Mouse (Mus musculus): Measurements from ENCODE around the gene Stau1.
A peak's percentile ranks its signal among the peaks of the same experiment; 100 is the strongest.

Gene Stau1

GRCm38 (mm10) chr2:166995796-166996532 is at the start of gene Stau1:
Gene Stau1, minus strand, starts transcription at chr2:166996299.
- peak; percentile 95 for DNase-seq (ENCODE audit: low spot score)

DNA sequence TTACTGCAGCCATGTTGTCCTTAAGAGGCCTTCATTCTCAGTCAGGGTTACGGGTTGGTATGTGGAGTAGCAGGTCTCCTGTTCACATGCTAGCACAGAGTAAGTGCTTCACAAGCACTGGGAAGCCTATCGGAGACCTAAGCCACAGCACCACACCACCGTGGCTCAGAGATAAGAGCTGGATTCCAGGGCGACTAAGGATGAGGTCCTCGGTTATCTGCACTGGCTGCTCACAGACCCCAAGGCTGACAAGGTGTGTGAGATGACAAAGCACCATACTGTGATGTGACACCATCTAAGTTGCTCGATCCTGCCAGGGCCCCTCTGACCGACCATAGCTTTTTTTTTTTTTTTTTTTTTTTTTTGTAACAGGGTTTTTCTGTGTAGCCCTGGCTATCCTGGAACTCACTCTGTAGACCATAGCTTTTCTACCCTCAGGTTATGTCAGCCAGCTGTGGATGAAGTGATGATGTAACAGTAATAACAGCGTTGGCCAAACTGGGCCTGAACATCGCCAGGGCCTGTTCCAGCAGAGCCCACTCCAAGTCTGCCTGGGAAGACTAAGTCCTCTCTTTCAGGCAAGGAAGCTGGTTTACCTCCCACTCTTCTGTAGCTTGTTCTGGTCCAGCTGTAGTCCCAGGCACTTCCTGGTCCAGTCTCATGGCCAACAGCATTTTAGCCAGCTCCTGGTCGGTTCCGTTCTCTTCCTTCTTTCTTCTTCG is 47.5 kb upstream of the Stau1 start:
- DNase-seq (ENCODE audit: low spot score), result peak; percentile 54

DNA sequence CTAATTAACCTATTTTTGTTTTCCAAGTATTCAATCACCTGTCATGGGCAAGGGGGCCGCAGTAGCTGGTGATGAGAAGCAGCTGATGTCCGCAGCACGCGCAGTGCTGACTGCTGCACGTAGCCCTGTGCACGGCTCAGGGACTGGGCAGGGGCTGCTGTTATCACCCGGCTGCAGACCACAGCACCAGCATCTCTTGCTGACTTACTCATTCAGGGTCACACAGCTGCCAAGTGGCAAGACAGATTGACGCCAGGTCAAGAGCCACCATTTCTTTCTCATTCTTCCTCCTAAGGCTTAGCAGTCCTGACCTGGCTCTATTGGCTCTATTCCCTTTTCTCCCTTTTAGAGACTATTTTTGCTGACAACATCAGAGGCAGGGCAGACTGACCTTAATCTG is 43.3 kb upstream of the Stau1 start:
- DNase-seq (ENCODE audit: low spot score), result no peak

GRCm38 (mm10) chr2:167038716-167039115 is 42.6 kb upstream of the Stau1 start:
- DNase-seq (ENCODE audit: low spot score), result no peak

DNA sequence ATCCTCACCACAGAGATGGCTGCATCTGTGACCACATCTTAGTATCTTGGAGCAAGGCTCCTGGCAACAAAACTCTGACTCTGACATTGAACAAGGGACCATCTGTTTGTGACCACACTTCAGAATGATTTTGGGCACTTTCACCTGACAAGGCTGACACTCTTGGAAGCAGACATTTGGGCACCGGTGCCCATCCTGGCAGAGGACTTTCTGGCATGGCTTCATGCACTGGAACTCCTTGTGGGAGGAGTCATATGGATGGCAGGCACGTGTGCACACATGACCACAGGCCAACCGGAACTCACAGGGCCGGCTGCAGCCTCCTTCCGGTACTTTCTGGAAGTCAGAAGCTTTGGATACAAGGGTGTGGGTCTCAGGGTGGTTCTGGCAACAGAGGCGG is 42.2 kb upstream of the Stau1 start:
- DNase-seq (ENCODE audit: low spot score), result no peak

DNA sequence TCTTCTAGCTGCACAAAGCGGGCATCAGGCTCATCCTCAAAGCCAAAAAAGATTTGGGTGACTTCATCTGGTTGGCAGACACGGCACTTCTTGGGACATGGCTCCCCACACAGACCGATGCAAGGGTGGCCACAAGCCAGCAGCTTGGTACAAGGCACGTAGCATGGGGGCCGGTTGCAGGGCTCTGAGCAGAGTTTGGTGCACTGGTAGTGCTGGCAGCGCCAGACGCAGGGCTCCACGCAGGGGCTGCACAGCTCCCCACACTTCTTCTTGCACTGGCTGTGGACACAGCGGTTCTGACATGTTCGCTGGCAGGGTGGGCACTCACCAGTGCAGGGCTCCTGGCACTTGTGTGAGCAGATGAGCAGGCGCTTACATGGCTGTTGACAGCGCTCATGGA is 41.6 kb upstream of the Stau1 start:
- DNase-seq (ENCODE audit: low spot score), result no peak

- no peak for DNase-seq (ENCODE audit: low spot score)
These were observed 34.4 kb upstream of the Stau1 start for GRCm38 (mm10) chr2:167030507-167030906.

DNA sequence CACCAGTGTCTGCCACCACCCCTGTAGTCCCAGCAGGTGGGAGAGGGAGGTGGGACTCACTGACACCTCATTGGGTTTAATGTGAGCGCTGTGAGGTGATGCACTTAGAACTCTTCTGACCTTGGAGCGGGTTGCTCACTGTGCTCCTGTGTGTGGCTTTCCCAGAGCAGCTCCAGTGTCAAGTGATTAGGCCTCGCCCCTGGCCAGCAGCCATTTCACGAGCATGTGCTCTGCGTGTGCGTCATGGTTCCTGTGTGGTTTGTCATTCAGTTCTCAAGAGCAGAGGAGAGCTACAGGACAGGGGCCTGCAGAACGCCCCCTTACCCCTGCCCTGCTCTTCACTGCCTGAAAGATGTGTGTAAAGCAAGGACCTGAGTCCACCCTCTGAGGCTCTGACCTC is 32.5 kb upstream of the Stau1 start:
- DNase-seq (ENCODE audit: low spot score), result no peak

DNA sequence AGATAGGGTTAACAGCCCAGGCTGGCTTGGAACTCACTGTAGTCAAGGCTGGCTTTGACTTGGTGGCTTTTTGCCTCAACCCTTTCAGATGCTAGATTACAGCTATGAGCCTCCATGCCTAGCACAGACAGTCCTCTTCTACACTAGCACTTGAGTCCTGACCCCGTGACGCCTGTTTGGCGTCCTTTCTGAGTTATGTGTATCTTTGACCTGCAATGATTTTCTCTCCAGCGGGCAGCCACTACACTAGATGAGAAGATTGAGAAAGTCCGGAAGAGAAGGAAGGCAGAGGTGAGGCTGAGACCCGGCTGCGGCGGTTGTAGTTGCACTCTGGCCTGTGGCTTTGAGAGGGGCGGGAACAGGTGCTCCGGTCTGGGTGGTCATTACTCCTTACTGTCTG is 23.3 kb upstream of the Stau1 start:
- DNase-seq (ENCODE audit: low spot score), result no peak

DNA sequence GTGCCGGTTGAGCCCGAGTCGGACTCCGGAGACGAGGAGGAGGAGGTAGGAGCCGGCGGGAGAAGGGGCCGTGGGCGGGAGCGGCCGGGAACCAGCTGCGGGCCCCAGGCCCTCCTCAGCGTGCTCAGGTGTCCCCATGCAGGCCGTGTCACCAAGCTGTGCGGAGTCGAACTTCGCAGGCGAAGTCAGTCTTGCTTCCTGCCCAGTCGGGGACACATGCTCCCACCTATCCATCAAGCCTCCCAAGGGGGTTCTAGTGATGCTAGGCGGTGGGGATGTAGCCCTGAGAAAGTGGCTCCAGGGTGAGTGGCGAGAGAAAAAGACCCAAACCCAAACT is 19.3 kb upstream of the Stau1 start:
- no peak for DNase-seq (ENCODE audit: low spot score)

GRCm38 (mm10) chr2:167014702-167015381 is 18.7 kb upstream of the Stau1 start, which contains the start of gene Ddx27:
Gene Ddx27, plus strand, starts transcription at chr2:167015193.
- DNase-seq (ENCODE audit: low spot score), result peak; percentile 91

DNA sequence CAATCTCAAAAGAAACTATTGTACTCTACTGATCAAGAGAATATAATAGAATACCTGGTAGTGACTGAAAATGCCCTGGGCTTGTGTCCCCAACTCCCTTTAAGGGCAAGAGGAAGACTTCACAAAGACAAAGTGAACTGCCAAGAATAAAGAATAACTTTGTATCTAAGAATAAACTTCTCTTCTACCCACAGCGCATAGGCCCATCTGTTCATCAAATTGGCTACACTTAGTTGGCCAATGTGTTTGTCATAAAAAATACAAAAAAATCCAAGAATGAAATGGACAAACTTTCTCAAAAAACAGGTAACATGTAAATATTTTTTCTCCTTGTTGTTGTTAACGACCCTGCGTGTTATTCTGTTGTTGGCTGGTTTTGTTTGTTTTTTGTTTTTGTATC is 14.4 kb upstream of the Stau1 start:
- DNase-seq (ENCODE audit: low spot score), result no peak

DNA sequence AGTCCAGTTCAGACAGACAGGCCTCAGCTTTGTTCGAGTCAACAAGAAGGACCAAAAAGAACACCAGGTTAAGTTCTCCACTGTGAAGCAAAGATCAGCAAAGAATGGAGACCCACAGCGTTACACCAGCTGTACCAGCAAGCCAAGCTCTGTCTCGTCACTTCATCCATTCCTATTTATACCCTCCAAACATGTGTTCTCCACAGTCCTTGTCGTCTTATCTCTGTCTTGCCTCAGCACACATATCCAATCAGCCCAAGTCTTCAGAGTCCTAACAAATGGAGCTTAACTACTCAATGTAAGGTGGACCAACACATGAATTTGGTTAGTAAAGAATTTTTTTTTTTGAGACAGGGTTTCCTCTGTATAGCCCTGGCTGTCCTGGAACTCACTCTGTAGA is 13.4 kb upstream of the Stau1 start:
- no peak for DNase-seq (ENCODE audit: low spot score)

DNA sequence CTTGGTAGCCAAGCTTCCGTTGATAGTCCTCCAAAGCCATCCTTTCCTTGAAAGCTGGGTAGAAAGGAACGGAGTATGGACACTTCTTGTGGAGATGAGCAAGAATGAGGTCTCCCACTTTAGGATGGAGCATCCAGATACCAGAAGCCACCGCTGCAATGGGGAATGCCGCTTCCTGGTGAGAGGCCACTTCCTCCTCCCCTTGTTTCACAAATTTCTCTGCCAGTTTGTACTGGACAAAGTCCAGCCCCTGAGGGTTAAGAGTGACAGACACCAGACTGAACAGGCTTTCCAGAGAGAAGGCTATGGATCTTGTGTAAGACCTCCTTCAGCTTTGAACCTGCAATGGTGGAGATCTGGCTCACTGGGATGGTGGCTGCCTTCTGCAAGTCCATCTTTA is 11.5 kb upstream of the Stau1 start:
- DNase-seq (ENCODE audit: low spot score), result peak; percentile 20

DNA sequence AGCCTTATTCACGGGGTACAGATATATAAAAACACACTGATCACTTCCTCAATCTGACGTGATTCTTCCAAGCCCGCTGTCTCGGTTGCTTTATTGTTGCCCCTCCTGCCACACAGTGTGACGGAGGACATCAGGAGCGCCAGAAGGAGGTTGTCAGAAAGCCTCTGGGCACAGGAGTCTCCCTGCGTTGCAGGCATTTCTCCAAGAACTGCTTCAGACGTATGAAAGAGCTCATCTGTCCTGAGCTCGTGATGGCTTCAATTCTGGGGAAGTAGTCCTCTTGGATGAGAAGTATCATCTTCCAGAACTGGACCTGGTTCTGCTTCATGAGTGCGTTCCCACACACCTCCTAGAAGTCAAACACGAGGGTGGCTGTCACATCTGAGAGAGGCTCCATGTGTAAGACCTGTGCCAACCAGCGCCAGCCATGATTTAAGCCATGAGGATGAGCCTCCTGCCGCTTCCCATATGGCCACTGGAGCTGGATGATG is 10.9 kb upstream of the Stau1 start:
- DNase-seq (ENCODE audit: low spot score), result no peak

DNA sequence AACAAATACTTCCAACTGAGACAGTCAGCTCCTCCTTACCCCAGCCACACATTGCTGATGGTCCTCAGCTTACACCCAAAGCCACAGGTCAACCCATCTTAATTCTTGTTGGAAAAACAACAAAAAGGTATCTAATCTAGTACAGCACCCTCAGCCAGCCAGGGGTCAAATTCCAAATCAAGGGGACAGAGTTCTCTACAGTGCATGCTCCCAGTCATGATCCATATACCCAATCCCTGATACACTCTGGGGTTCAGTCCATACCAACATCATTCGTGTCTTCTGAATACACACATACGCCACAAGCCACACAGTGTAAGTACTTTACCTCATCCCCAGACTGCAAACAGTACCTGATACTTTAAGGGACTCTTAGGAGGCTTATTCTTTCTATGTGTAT is 10.3 kb upstream of the Stau1 start:
- no peak for DNase-seq (ENCODE audit: low spot score)

DNA sequence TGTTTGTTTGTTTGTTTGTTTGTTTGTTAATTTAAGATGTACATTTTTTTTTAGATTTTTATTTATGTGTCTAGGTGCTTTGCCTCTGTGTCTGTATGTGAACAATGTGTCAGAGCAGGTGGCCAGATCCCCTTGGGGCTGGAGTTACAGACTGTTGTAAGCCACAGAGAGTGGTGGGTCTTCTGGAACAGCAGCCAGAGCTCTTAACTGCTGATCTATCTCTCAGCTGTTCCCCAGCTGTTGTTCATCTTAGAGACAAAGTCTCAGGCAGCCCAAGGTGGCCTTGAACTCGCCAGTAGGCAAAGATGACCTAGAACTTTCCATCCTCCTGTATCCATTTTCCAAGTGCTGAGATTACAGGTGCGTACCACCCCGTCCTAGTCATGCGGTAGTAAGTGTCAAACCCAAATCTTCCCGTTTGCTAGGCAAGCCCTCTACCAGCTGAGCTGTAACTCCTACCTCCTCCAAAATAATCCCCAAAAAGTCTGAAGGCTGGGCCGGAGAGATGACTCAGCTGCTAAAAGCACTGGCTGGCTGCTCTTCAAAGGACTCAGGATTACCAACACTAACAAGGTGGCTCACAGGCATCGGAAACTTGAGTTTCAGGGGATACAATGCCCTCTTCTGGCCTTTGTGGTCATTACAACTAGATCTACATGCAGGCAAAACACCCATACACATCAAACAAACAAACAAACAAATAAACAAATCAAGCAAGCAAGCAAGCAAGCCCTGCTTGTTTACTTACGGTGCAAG is 8.2 kb upstream of the Stau1 start:
- peak; percentile 58 for DNase-seq (ENCODE audit: low spot score)

DNA sequence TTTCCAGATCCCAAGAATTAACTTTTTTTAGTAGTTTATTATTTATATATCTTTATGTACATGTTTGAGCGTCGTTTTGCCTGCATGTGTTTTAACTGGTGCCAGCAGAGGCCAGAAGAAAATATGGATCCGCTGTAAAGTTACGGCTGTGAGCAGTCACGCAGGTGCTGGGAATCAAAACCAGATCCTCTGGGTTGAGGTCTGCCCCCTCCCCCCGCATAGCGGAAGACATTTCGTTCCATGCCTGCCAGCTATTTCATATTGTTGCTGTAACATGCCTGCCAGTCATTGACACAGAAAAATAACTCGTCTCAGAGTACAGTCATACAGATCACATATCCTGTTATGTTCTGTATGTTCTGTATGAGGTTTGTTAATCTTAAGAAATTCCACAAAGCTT is 5.4 kb upstream of the Stau1 start:
- no peak for DNase-seq (ENCODE audit: low spot score)

DNA sequence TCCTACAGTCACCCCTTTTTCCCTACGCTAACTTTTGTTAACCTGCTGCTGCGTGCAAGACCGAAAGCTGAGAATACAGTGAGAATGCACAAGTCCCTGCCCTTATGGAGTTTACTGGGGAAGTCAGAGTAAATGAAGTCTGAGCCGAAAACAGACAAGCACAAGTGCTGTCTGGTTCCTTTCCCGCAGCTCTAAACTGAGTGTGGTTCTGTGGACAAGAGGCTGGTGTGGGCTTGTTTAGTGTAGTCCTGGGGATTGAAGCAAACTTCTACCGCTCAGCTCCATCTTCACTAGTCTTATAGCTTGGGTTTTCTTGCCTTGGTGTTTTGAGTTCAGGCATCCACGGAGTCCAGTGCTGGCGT is 415 bp upstream of the Stau1 start:
- no peak for DNase-seq (ENCODE audit: low spot score)

- no peak for DNase-seq (ENCODE audit: low spot score)
These were observed 891 bp downstream of the Stau1 start for GRCm38 (mm10) chr2:166995021-166995795.

- no peak for DNase-seq (ENCODE audit: low spot score)
These were observed 4.2 kb downstream of the Stau1 start for GRCm38 (mm10) chr2:166991945-166992344.

- DNase-seq (ENCODE audit: low spot score), result no peak
These were observed 5.2 kb downstream of the Stau1 start for GRCm38 (mm10) chr2:166990861-166991260.
